Mouse (Mus musculus): ENCODE data around the gene Gm11562. TPM values are rescaled to one million over a fixed set of nuclear protein-coding genes. Genes with fewer than 3 reads are reported as not detected.
A peak's percentile ranks its signal among the peaks of the same experiment; 100 is the strongest.
"Not testable (repeated sequence)": the region's sequence is repeated elsewhere in the genome, so short reads cannot be mapped to it uniquely, and the experiment has no call there.

Gene Gm11562
- total RNA-seq (2021): not detected
- long read RNA-seq, experiment 1: 0 reads
- long read RNA-seq, experiment 2: 0 reads

DNA sequence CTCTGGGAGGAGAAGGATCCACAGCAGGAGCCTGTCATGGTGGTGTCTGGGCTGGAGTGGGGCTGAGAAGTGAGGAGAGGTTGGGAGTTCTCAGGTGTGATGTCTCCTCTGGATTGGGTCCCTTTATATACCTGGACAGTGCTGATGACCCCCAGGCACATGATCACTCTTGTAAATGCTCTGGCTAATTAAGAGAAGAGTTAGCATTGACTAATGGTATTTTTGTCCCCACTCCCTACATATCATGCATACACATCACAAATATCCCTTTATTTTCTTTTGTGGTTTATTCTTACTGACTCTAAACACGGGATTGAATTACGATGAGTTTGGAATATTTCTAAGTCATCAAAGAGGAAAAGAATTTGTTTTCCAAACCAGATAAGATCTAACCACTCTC, at the start of gene Gm11562:
Gene Gm11562, minus strand, starts transcription at position 101 of the 400 bp plus-strand sequence.
- DNase-seq (ENCODE audit: low spot score in 2 of 2): no peak

DNA sequence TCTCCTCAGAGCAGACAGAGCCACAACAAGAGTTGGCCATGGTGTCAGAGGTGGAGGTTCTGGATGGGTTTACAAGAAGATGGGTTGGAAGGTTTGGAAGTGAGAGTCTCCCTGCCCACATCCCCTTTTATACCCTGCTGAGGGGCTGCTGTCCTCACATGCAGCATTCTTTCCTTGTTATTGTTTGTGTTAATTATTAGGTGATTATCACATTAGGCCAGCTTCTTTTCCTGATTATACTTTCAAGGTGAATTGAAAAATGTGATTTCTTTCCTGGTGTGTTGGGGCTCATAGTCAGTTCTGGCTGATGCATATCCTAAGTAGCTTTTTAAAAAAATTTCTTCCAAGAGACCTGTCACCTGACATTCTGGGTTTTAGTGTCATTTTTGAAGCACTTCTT, 45.6 kb upstream of the Gm11562 start, which contains the start of gene Krtap4-6:
Gene Krtap4-6, minus strand, starts transcription at position 101 of the 400 bp plus-strand sequence.
- DNase-seq (ENCODE audit: low spot score in 2 of 2): no peak

DNA sequence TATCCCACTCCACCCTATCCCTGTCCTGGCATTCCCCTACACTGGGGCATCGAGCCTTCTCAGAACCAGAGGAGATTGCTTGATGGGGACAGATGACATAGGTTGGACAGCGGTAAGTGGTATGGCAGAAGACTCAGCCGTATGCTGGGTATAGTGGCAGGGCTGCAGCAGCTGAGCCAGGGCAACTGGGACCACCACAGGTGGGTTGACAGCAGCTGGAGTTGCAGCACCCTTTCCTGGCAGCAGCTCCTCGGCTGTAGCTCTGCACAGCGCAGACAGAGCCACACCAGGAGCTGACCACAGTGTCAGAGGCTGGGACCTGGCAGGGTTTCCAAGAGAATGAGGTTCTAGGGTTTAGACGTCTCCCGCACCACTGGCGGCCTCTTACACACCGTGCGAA, 42.6 kb upstream of the Gm11562 start:
- DNase-seq (ENCODE audit: low spot score in 2 of 2): no peak

DNA sequence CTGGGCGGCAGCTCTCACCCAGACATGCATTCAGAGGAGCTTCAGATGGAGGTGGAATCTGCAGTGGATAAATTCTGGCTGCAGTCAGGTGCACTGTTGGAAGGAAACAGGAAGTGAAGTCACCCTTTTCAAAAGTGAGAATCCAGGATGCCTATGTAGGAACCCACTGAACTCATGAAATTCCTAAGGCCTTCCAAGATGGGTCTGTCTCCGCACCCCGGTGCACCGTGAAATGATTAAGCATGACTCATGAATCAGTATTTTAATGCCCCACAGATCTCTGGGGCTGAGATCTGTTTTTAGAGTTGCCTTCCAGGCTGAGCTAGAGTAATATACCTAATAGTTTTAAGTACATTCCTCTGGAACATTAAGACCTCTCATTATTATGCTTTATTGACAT, 39.0 kb upstream of the Gm11562 start:
- no peak for DNase-seq (ENCODE audit: low spot score in 2 of 2)

DNA sequence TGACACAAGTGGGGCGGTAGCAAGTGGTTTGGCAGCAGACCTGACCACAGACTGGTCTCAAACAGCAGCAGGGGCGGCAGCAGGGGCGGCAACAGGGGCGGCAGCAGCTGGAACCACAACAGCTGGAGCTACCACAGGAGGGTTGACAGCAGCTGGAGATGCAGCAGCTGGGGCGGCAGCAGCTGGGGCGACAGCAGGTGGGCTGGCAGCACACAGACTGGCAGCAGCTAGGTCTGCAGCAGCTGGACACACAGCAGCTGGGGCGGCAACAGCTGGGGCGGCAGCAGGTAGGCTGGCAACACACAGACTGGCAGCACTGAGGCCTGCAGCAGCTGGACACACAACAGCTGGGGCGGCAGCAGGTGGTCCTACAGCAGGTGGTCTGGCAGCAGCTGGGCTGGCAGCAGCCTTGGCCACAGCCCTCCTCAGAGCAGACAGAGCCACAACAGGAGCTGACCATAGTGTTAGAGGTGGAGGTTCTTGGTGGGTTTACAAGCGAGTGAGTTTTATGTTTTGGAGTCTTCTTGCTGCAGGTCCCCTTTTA, 38.3 kb upstream of the Gm11562 start, which contains the start of gene Gm11563:
Gene Gm11563, minus strand, starts transcription at position 494 of the 544 bp plus-strand sequence.
- DNase-seq (ENCODE audit: low spot score in 2 of 2): not testable (repeated sequence)

DNA sequence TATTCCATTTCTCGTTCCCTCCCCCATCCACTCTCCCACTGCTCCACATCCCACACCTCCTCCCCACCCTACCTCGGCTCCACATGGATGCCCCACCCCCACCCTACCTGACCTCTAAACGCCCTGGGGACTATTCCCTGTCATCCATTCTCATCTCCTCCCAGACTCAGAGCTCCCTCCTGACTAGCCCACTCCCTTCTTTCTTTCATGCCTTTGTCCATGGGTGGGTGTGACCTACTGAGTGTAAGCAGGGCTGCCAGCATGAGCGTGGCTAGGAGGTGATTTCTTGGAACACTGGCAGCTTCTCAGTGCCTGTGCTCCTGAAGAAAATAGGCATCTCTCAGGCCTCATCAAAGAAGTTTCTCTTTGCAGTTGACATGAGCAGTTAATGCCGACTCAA, 36.8 kb upstream of the Gm11562 start:
- no peak for DNase-seq (ENCODE audit: low spot score in 2 of 2)

DNA sequence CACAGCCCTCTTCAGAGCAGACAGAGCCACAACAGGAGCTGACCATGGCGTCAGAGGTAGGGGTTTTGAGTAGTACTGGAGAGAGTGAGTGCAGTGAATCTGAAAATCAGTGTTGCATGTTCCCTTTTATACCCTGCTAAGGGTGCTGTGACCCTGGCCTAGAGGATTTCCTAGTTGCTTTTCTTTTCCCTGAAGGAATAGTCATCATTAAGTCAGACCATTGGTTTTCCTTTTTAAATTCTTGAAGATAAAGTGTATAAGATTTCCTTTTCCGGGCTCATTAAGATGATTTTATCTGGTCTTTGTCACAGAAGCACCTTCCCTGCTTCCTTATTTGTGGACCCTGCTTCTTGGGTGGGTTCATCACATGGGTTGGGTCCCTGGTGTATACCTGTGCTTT, 29.9 kb upstream of the Gm11562 start, which contains the start of gene Gm11555:
Gene Gm11555, minus strand, starts transcription at position 101 of the 400 bp plus-strand sequence.
- no peak for DNase-seq (ENCODE audit: low spot score in 2 of 2)

DNA sequence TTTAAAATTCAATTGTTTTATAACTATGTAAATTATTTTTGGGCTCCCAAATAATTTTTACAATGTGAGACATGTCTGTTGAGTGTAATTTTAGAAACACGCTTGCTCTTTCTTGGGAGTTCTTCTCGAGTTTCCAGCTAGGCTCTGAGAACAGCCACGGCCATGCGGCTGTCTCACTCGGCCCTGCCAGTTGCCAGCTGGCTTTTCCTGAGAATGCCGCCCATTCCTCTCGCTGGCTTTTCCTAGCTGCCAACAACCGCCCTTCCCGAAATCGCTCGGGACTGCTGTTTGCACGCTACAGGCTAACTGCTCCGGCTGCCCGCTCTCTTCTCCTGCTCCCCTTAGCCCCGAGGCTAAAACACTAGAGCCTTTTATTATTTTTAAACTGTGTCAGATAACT, 26.2 kb upstream of the Gm11562 start:
- DNase-seq (ENCODE audit: low spot score in 2 of 2): peak; percentile 11 to 41

DNA sequence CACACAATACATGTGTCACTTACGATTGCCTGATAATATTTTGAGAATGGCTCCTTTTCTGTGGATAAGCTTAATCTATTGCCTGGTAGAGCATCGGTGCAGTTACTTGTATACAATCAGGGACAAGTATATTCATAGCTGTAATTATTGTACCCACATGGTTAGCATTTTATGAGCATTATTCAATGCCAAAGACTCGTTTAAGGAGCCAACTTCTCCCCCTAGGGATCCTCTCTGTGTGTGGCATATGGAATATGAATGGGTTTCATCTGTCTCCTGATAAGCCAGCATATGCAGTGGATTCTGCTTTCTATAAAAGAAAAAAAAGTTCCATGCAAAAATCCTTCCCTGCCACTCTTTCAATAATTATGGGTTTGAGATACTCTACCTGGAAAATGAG, 24.1 kb upstream of the Gm11562 start:
- DNase-seq (ENCODE audit: low spot score in 2 of 2): no peak

DNA sequence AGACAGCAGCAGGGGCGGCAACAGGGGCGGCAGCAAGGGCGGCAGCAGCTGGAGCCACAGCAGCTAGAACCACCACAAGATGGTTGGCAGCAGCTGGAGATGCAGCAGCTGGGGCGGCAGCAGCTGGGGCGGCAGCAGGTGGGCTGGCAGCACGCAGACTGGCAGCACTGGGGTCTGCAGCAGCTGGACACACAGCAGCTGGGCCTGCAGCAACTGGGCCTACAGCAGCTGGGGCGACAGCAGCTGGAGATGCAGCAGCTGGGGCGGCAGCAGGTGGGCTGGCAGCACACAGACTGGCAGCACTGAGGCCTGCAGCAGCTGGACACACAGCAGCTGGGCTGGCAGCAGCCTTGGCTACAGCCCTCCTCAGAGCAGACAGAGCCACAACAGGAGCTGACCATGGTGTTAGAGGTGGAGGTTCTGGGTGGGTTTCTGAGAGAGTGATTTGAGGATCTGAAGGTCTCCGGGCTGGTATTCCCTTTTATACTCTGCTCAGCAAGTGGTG, 23.5 kb upstream of the Gm11562 start, which contains the start of gene Krtap4-7:
Gene Krtap4-7, minus strand, starts transcription at position 455 of the 505 bp plus-strand sequence.
- not testable (repeated sequence) for DNase-seq (ENCODE audit: low spot score in 2 of 2)

DNA sequence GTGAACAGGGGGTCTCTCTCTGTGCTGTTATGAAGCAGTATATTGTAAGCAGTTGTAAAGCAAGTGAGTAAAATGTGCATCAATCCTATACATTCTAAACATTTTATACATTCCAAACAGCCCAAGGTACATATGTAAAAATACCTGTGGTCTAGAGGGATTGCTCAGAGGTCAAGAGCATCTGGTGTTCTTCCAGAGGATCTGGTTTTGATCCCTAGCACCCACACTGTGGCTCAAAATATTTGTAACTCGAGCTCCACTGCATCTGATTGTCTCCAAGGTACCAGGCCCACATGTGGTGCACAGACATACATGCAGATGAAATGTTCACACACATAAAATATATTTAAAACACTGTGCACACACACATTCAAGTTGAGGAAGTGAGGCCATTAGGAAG, 20.7 kb upstream of the Gm11562 start:
- DNase-seq (ENCODE audit: low spot score in 2 of 2): no peak

DNA sequence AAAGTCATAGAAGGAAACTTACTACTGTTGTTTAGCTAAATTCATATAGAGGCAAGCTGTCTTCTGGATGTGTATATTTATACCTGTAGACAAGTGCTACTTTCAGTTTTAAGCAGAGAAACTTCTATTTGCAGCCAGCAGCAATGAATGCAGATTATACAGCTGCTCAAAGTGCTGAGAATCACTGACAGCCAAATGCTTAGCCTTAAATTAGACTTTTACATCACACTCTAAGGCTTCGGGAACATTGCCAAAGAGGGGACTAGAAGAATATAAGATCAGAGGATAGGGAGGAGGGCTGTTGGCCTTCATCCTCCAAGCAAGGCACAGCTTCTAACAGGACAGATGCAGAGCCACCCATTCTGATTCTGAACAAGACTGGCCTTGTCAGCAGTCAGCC, 16.9 kb upstream of the Gm11562 start:
- DNase-seq (ENCODE audit: low spot score in 2 of 2): no peak

DNA sequence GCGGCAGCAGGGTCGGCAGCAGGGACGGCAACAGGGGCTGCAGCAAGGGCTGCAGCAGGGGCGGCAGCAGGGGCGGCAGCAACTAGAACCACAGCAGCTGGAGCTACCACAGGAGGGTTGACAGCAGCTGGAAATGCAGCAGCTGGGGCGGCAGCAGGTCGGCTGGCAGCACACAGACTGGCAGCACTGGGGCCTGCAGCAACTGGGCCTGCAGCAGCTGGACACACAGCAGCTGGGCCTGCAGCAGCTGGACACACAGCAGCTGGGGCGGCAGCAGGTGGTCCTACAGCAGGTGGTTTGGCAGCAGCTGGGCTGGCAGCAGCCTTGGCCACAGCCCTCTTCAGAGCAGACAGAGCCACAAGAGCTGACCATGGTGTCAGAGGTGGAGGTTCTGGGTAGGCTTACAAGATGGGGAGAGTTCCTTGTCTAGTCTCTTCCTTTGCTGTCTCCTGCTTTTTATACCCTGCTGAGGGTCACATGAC, 14.5 kb upstream of the Gm11562 start, which contains the start of gene Krtap4-2:
Gene Krtap4-2, minus strand, starts transcription at position 432 of the 482 bp plus-strand sequence.
- no peak for DNase-seq (ENCODE audit: low spot score in 2 of 2)

DNA sequence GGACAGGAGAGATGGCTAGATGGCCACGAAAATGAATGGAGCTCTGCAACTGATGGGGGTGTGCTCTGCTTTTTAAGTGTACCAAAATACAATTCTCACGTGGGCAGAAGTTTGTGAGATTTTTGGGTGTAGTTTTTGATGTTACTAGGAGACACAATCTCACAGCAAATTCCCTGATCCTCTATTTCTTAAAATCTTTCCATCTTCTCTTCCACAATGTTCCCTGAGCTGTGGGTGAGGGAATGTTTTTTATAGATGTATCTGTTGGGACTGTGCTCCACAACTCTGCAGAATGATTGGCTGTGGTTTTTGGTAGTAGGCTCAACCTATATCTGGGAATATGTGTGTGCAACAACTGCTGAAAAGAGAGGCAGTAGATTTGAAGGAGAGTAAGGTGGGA, 13.1 kb upstream of the Gm11562 start:
- DNase-seq (ENCODE audit: low spot score in 2 of 2): peak in 1 of 2 experiments; percentile 29

DNA sequence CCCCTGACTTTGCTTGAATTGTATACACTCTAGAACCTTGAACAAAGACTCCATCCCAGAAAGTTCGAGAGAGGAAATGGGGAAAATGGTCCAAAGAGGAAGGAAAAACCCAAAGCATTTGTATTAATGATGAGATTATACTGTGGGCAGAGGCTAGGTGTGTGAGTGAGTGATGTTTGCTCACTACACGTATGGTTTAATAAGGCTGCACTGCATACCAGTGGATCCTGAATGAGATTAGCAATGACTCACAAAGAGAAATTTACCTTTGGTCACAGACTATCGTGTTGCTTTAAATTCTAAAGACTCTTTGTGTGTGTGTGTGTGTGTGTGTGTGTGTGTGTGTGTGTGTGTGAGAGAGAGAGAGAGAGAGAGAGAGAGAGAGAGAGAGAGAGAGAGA, 10.7 kb upstream of the Gm11562 start:
- DNase-seq (ENCODE audit: low spot score in 2 of 2): no peak

DNA sequence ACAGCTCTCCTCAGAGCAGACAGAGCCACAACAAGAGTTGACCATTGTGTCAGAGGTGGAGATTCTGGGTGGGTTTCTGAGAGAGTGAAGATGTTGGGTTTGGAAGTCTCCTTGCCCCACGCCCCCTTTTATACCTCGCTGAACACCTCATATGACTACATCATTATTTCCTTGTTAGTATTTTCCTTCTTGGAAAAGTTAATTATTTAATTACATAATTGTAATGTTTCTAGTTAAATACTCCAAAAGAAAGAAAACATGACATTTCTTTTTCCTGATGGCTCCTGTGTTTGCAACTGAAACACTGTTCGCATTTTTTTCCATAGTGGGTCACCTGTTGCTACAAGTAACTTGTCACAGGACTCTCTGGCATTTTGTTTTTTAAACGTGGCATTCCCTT, 7.9 kb upstream of the Gm11562 start, which contains the start of gene Krtap4-1:
Gene Krtap4-1, minus strand, starts transcription at position 101 of the 400 bp plus-strand sequence.
- no peak for DNase-seq (ENCODE audit: low spot score in 2 of 2)

DNA sequence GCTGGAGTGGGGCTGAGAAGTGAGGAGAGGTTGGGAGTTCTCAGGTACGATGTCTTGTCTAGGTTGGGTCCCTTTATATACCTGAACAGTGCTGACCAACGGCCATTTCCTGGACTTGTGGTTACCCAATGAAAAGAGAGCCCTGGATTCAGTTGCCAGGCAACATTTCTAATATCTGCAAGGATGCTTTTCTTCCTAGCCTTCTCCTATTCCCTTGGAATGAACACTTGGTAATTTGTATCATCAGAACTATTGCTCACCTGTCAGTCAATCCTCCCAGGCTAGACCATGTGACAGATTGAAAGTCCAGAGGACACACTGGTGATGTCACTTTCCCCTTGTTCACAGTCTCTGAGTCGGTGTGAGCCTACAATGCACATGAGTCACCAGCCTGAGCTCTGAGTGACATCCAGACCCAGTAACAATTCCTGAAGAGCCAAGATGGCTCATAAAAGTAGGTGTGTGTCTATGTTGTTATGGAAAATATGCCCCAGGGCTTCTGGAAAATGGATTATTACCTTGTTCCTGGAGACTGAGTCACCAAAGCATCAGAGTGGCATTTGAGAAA, 5.4 kb downstream of the Gm11562 start, which contains the start of gene Krtap2-4:
Gene Krtap2-4, minus strand, starts transcription at position 51 of the 568 bp plus-strand sequence.
- no peak for DNase-seq (ENCODE audit: low spot score in 2 of 2)

DNA sequence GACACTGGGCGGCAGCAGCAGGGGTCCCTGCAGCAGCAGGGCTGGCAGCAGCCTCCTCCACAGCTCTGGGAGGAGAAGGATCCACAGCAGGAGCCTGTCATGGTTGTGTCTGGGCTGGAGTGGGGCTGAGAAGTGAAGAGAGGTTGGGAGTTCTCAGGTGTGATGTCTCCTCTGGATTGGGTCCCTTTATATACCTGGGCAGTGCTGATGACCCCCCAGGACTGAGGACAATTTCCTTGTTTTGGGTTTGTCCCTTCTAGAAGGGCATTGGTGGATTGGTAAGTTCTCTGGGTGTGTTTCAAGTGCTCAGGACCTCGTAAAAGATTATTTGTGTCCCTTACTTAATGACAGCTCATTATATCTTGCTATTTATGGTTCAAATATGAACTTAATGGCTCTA, 10.1 kb downstream of the Gm11562 start, which contains the start of gene Gm11937:
Gene Gm11937, minus strand, starts transcription at position 101 of the 400 bp plus-strand sequence.
- DNase-seq (ENCODE audit: low spot score in 2 of 2): not testable (repeated sequence)

DNA sequence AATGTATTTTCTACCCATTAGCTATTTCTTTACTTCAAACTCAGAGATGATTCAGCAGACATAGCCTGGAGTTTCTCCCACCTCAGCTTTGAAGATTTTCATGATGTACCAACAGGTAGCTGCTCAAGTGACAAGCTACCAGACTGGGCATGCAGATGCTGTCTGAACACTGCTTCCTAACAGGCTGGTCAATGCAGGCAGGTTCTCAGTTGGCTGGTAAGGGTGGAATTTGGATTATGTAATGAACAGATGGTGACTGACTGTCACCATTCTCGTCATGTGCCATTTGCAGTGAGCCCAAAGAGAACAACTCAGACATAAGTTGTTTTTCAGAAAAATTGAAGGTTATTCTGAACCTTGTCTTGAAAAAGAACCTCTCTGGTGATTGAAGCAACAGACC, 11.1 kb downstream of the Gm11562 start:
- DNase-seq (ENCODE audit: low spot score in 2 of 2): peak; percentile 25 to 46

DNA sequence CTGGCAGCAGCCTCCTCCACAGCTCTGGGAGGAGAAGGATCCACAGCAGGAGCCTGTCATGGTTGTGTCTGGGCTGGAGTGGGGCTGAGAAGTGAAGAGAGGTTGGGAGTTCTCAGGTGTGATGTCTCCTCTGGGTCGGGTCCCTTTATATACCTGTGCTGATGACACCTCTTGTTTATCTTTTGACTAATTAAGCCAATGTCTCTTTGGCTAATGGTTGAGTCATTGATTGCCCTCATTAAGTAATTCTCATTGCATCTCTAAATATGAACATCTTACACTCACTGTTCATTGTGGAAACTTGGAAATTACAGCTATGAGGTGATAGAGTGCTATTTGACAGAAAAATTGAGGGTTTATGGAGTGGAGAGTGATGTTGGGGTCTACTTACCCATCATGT, 17.0 kb downstream of the Gm11562 start, which contains the start of gene Gm11938:
Gene Gm11938, minus strand, starts transcription at position 101 of the 400 bp plus-strand sequence.
- not testable (repeated sequence) for DNase-seq (ENCODE audit: low spot score in 2 of 2)

DNA sequence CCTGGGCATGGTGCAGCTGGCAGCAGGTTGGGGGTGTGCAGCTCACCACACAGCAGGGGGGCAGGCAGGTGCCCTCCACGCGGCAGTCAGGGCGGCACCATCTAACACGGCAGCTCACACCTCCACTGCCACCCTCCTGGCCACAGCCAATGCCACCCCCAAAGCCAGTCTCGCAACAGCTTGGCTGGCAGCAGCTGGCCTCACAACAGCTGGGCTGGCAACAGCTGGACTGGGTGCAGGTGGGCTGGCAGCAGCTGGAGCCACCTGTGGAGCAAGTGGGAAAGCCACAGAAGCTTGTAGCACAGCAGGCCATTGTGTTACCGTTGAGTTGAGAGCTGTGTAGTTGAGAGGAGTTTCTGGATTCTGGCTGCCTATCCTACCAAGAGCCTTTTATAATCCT, 22.5 kb downstream of the Gm11562 start, which contains the start of gene Krtap9-3:
Gene Krtap9-3, minus strand, starts transcription at position 364 of the 400 bp plus-strand sequence.
- DNase-seq (ENCODE audit: low spot score in 2 of 2): not testable (repeated sequence)

DNA sequence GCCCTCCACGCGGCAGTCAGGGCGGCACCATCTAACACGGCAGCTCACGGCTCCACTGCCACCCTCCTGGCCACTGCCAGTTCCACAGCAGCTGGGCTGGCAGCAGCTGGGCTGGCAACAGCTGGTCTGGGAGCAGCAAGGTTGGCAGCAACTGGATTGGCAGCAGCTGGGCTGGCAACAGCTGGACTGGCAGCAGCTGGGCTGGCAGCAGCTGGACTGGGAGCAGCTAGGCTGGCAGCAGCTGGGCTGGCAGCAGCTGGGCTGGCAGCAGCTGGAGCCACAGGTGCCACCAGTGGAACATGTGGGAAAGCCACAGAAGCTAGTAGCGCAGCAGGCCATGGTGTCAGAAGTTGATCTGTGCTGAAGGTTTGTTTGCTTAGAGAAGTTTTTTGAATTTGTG, 29.3 kb downstream of the Gm11562 start, which contains the start of gene Krtap1-3:
Gene Krtap1-3, minus strand, starts transcription at position 359 of the 400 bp plus-strand sequence.
- no peak for DNase-seq (ENCODE audit: low spot score in 2 of 2)
